Mouse (Mus musculus): ENCODE results near the gene Smg5. TPM values are rescaled to one million over a fixed set of nuclear protein-coding genes. Genes with fewer than 3 reads are reported as not detected.
"Not testable (repeated sequence)": the region's sequence is repeated elsewhere in the genome, so short reads cannot be mapped to it uniquely, and the experiment has no call there.

The Smg5 gene
- polyA plus RNA-seq (2015; fragmentation: Nextera tagmentation; extraction: Ambion mirVana) = 43.9 and 44.2 TPM in 2 replicates

- H3K9me3 ChIP-seq = no peaks in the 10 kb centered on the region
These were observed at the start of gene Smg5, which contains the start of gene Tmem79 for GRCm38 (mm10) chr3:88336058-88337013. Smg5 (plus strand) TSS chr3:88336260. Tmem79 (minus strand) TSS chr3:88336148.

GRCm38 (mm10) chr3:88287110-88287509, 49.0 kb upstream of the Smg5 start, which contains the start of gene Gm38392:
Gm38392 (minus strand) TSS chr3:88287210.
- Histone ChIP-seq H3K27me3 (replicated peaks) (no peaks in the 10 kb centered on the region), H3K9me3 (no peaks in the 10 kb centered on the region), H3K4me3 (no peak within 1 kb of the TSS), H3K4me1 (no peaks in the 10 kb centered on the region), H3K9ac (no peak within 1 kb of the TSS), H3K36me3 (peaks cover 15% of the 10 kb centered on the region), H3K27ac (replicated peaks) (no peak within 1 kb of the TSS), H3K4me2 (no peak within 1 kb of the TSS)
- ATAC-seq (ENCODE audit: extremely low read depth, insufficient number of reproducible peaks, low FRiP score, low TSS enrichment) = no peak
- WGBS = 88% methylated on average over 4 of the region's 4 CpGs

More at GRCm38 (mm10) chr3:88336058-88337013, at the start of gene Smg5, which contains the start of gene Tmem79:
- Histone ChIP-seq H3K36me3 (peaks cover 7% of the 10 kb centered on the region), H3K9ac (peak within 1 kb of the TSS; percentile 92), H3K27ac (replicated peaks) (peak within 1 kb of the TSS; percentile 96), H3K27me3 (replicated peaks) (no peaks in the 10 kb centered on the region; the same call in 1 of the 2 replicates), H3K4me1 (peaks cover 46% of the 10 kb centered on the region), H3K4me2 (peak within 1 kb of the TSS; percentile 75), H3K4me3 (peak within 1 kb of the TSS; percentile 73)
- 2% methylated on average over 51 of the region's 66 CpGs for WGBS
- peak; percentile 80 for ATAC-seq (ENCODE audit: extremely low read depth, insufficient number of reproducible peaks, low FRiP score, low TSS enrichment)

GRCm38 (mm10) chr3:88288133-88288713, 47.8 kb upstream of the Smg5 start:
- WGBS = 57% methylated on average over 8 of the region's 10 CpGs
- not testable (repeated sequence) for H3K27me3 ChIP-seq (replicated peaks); H3K4me3 ChIP-seq; H3K4me2 ChIP-seq; ATAC-seq (ENCODE audit: extremely low read depth, insufficient number of reproducible peaks, low FRiP score, low TSS enrichment); H3K4me1 ChIP-seq; H3K27ac ChIP-seq (replicated peaks); H3K9me3 ChIP-seq; H3K9ac ChIP-seq
- H3K36me3 ChIP-seq = peaks cover 15% of the 10 kb centered on the region

GRCm38 (mm10) chr3:88291970-88292369, 44.1 kb upstream of the Smg5 start:
- H3K9me3 ChIP-seq = no peaks in the 10 kb centered on the region
- H3K9ac ChIP-seq = no peak overlapping the region
- H3K4me2 ChIP-seq = no peak overlapping the region
- H3K4me1 ChIP-seq = peaks cover 9% of the 10 kb centered on the region
- H3K36me3 ChIP-seq = no peaks in the 10 kb centered on the region; the same call in 1 of the 2 replicates
- WGBS = 54% methylated on average over 4 of the region's 4 CpGs
- H3K27ac ChIP-seq (replicated peaks) = no peak overlapping the region
- H3K27me3 ChIP-seq (replicated peaks) = no peaks in the 10 kb centered on the region
- no peak for ATAC-seq (ENCODE audit: extremely low read depth, insufficient number of reproducible peaks, low FRiP score, low TSS enrichment)
- no peak overlapping the region for H3K4me3 ChIP-seq

- ATAC-seq (ENCODE audit: extremely low read depth, insufficient number of reproducible peaks, low FRiP score, low TSS enrichment); H3K27me3 ChIP-seq (replicated peaks); H3K9me3 ChIP-seq; H3K27ac ChIP-seq (replicated peaks): not testable (repeated sequence)
- Histone ChIP-seq H3K9ac (peak overlapping the region; percentile 81; the same call in 1 of the 2 replicates), H3K36me3 (peaks cover 15% of the 10 kb centered on the region), H3K4me1 (peaks cover 27% of the 10 kb centered on the region), H3K4me3 (peak overlapping the region; percentile 67), H3K4me2 (peak overlapping the region; percentile 86)
- 65% methylated on average over 1 of the region's 1 CpGs for WGBS
These were observed 40.8 kb upstream of the Smg5 start for GRCm38 (mm10) chr3:88295272-88295671.

GRCm38 (mm10) chr3:88296110-88296560, 39.9 kb upstream of the Smg5 start:
- Histone ChIP-seq H3K4me2 (peak overlapping the region; percentile 86), H3K4me3 (peak overlapping the region; percentile 67), H3K27me3 (replicated peaks) (no peaks in the 10 kb centered on the region), H3K36me3 (peaks cover 23% of the 10 kb centered on the region), H3K9me3 (no peaks in the 10 kb centered on the region), H3K9ac (peak overlapping the region; percentile 81), H3K4me1 (peaks cover 27% of the 10 kb centered on the region), H3K27ac (replicated peaks) (peak overlapping the region; percentile 95)
- ATAC-seq (ENCODE audit: extremely low read depth, insufficient number of reproducible peaks, low FRiP score, low TSS enrichment) = no peak; the same call in 1 of the 2 replicates
- WGBS = 2% methylated on average over 12 of the region's 12 CpGs

- Histone ChIP-seq H3K4me3 (peak within 1 kb of the TSS; percentile 67), H3K27me3 (replicated peaks) (no peaks in the 10 kb centered on the region), H3K4me2 (peak within 1 kb of the TSS; percentile 86), H3K9me3 (no peaks in the 10 kb centered on the region), H3K9ac (peak within 1 kb of the TSS; percentile 88), H3K4me1 (peaks cover 27% of the 10 kb centered on the region), H3K27ac (replicated peaks) (peak within 1 kb of the TSS; percentile 95), H3K36me3 (peaks cover 30% of the 10 kb centered on the region)
- WGBS = under 1% methylated on average over 44 of the region's 44 CpGs
- peak; percentile 97 for ATAC-seq (ENCODE audit: extremely low read depth, insufficient number of reproducible peaks, low FRiP score, low TSS enrichment)
These were observed 39.3 kb upstream of the Smg5 start, which contains the start of the genes Tsacc and Cct3 for GRCm38 (mm10) chr3:88296561-88297318. Tsacc (minus strand) TSS chr3:88296999. Cct3 (plus strand) TSS chr3:88297116.

GRCm38 (mm10) chr3:88297321-88297851, 38.7 kb upstream of the Smg5 start:
- Histone ChIP-seq H3K9me3 (no peaks in the 10 kb centered on the region), H3K27ac (replicated peaks) (peak overlapping the region; percentile 93), H3K4me1 (peaks cover 27% of the 10 kb centered on the region), H3K36me3 (peaks cover 36% of the 10 kb centered on the region), H3K9ac (peak overlapping the region; percentile 88), H3K4me3 (peak overlapping the region; percentile 67), H3K4me2 (peak overlapping the region; percentile 86), H3K27me3 (replicated peaks) (no peaks in the 10 kb centered on the region)
- WGBS = under 1% methylated on average over 30 of the region's 30 CpGs
- ATAC-seq (ENCODE audit: extremely low read depth, insufficient number of reproducible peaks, low FRiP score, low TSS enrichment) = no peak

- Histone ChIP-seq H3K4me3 (no peak overlapping the region), H3K9me3 (no peaks in the 10 kb centered on the region), H3K36me3 (peaks cover 52% of the 10 kb centered on the region), H3K27me3 (replicated peaks) (no peaks in the 10 kb centered on the region), H3K27ac (replicated peaks) (no peak overlapping the region), H3K4me1 (peaks cover 27% of the 10 kb centered on the region), H3K9ac (no peak overlapping the region), H3K4me2 (peak overlapping the region; percentile 86)
- ATAC-seq (ENCODE audit: extremely low read depth, insufficient number of reproducible peaks, low FRiP score, low TSS enrichment) = no peak
- 70% methylated on average over 1 of the region's 1 CpGs for WGBS
These were observed 36.9 kb upstream of the Smg5 start for GRCm38 (mm10) chr3:88299172-88299571.

GRCm38 (mm10) chr3:88324951-88325405, 11.1 kb upstream of the Smg5 start, which contains the start of gene Glmp:
Glmp (plus strand) TSS chr3:88325023.
- Histone ChIP-seq H3K36me3 (peaks cover 76% of the 10 kb centered on the region), H3K4me1 (peaks cover 14% of the 10 kb centered on the region), H3K4me2 (peak within 1 kb of the TSS; percentile 94), H3K4me3 (peak within 1 kb of the TSS; percentile 85), H3K9ac (peak within 1 kb of the TSS; percentile 92), H3K27ac (replicated peaks) (peak within 1 kb of the TSS; percentile 63), H3K9me3 (no peaks in the 10 kb centered on the region), H3K27me3 (replicated peaks) (no peaks in the 10 kb centered on the region)
- ATAC-seq (ENCODE audit: extremely low read depth, insufficient number of reproducible peaks, low FRiP score, low TSS enrichment) = peak; percentile 73; the same call in 1 of the 2 replicates
- WGBS = under 1% methylated on average over 10 of the region's 10 CpGs
